Mouse (Mus musculus) myocyte (in vitro differentiated cells): Measurements from ENCODE around the gene Kcnq5. TPM values are rescaled to one million over a fixed set of nuclear protein-coding genes. Genes with fewer than 3 reads are reported as not detected.

Experiments
- H3K27me3 ChIP-seq: one replicate; pipeline ENCODE4 v1.6.1; 2011; ENCODE audit not compliant: control insufficient read depth, insufficient read depth, insufficient read length
- H3K36me3 ChIP-seq: one replicate; pipeline ENCODE4 v1.6.1; 2011; ENCODE audit not compliant: control insufficient read depth, insufficient read depth
- H3K4me2 ChIP-seq: one replicate; pipeline ENCODE4 v1.6.1; 2011; ENCODE audit warnings: low read depth, control low read depth
- H3K4me3 ChIP-seq: one replicate; pipeline ENCODE4 v1.5.1; 2011; ENCODE audit warnings: mild to moderate bottlenecking, control low read depth, moderate library complexity
- H3K79me2 ChIP-seq: one replicate; pipeline ENCODE4 v1.6.1; 2011; ENCODE audit not compliant: control insufficient read depth, insufficient read depth
- H3ac ChIP-seq: one replicate; pipeline ENCODE4 v1.6.1; 2011; ENCODE audit not compliant: control insufficient read depth, insufficient read length
- CEBPB ChIP-seq: IDR thresholded peaks from 2 replicates; pipeline ENCODE4 v1.6.1; 2011; ENCODE audit warnings: mild to moderate bottlenecking, moderate library complexity; ENCODE audit not compliant: poor library complexity, insufficient read depth, severe bottlenecking
- E2F4 ChIP-seq: IDR thresholded peaks from one replicate; pipeline ENCODE4 v1.6.1; 2011; ENCODE audit warnings: mild to moderate bottlenecking, control low read depth, moderate library complexity; ENCODE audit not compliant: insufficient read depth
- MAX ChIP-seq: IDR thresholded peaks from one replicate; pipeline ENCODE4 v1.6.1; 2011; ENCODE audit warnings: low read depth, mild to moderate bottlenecking, control low read depth
- MYOD1 ChIP-seq, 3 experiments: IDR thresholded peaks; one replicate each; pipeline ENCODE4 v1.6.1; 2011; ENCODE audit warnings: control low read depth in 2 of 3, low read depth in 2 of 3, mild to moderate bottlenecking in 2 of 3, moderate library complexity in 1 of 3; ENCODE audit not compliant: insufficient read length in 2 of 3, control insufficient read depth in 1 of 3
- MYOG ChIP-seq, 3 experiments: IDR thresholded peaks; one replicate each; pipeline ENCODE4 v1.6.1; 2011; ENCODE audit warnings: control low read depth in 2 of 3, low read depth in 2 of 3, mild to moderate bottlenecking in 2 of 3; ENCODE audit not compliant: insufficient read length in 2 of 3, control insufficient read depth in 1 of 3, insufficient read depth in 1 of 3
- POLR2A ChIP-seq: IDR thresholded peaks from one replicate; pipeline ENCODE4 v1.6.1; 2011; ENCODE audit warnings: low read depth, mild to moderate bottlenecking, control low read depth, moderate library complexity; ENCODE audit not compliant: insufficient read length
- POLR2AphosphoS2 ChIP-seq: IDR thresholded peaks from one replicate; pipeline ENCODE4 v1.6.1; 2011; ENCODE audit warnings: low read depth, control low read depth; ENCODE audit not compliant: insufficient read length
- REST ChIP-seq: IDR thresholded peaks from one replicate; pipeline ENCODE4 v1.6.1; 2011; ENCODE audit warnings: mild to moderate bottlenecking, control low read depth, moderate library complexity; ENCODE audit not compliant: insufficient read depth, insufficient read length
- SRF ChIP-seq: IDR thresholded peaks from one replicate; pipeline ENCODE4 v1.6.1; 2011; ENCODE audit warnings: low read depth; ENCODE audit not compliant: control insufficient read depth, insufficient read length
- TCF12 ChIP-seq: IDR thresholded peaks from one replicate; pipeline ENCODE4 v1.6.1; 2011; ENCODE audit warnings: mild to moderate bottlenecking, control low read depth; ENCODE audit not compliant: poor library complexity, insufficient read depth, severe bottlenecking
- TCF3 ChIP-seq: IDR thresholded peaks from one replicate; pipeline ENCODE4 v1.6.1; 2011; ENCODE audit warnings: low read depth, control low read depth; ENCODE audit not compliant: insufficient read length
- USF1 ChIP-seq: IDR thresholded peaks from one replicate; pipeline ENCODE4 v1.6.1; 2011; ENCODE audit warnings: low read depth, mild to moderate bottlenecking, control low read depth, moderate library complexity
- polyA plus RNA-seq: library from polyadenylated mRNA; unstranded; fragments of >200 nt; fragmentation: generic; extraction: Trizol; gene quantifications from one replicate; pipeline ENCODE4 v1.2.1, GENCODE M21; 2012; ENCODE audit warnings: missing spikeins

Kcnq5 gene
- polyA plus RNA-seq, 1 experiment, result not detected

GRCm38 (mm10) chr1:21460941-21461689, 500.6 kb downstream of the Kcnq5 start:
- Histone ChIP-seq H3K79me2 (no peaks in the 10 kb centered on the region), H3K4me2 (no peak overlapping the region), H3K4me3 (no peak overlapping the region), H3ac (no peak overlapping the region), H3K36me3 (no peaks in the 10 kb centered on the region), H3K27me3 (no peaks in the 10 kb centered on the region)
- TF ChIP-seq REST (no peak), USF1 (no peak), CEBPB (no peak), MAX (no peak), TCF3 (no peak), TCF12 (no peak), SRF (no peak), E2F4 (no peak), MYOD1 (IDR thresholded peaks at IDR 0.05; ENCODE audit: control insufficient read depth in 1 of 3, insufficient read length in 2 of 3, low read depth in 2 of 3) (no peak)

- Histone ChIP-seq H3ac (no peak overlapping the region), H3K36me3 (no peaks in the 10 kb centered on the region), H3K27me3 (no peaks in the 10 kb centered on the region), H3K79me2 (no peaks in the 10 kb centered on the region), H3K4me2 (no peak overlapping the region), H3K4me3 (no peak overlapping the region)
- no peak for TF ChIP-seq CEBPB
- no peak for TF ChIP-seq USF1
- no peak for TF ChIP-seq POLR2AphosphoS2
- TF ChIP-seq MYOG (IDR thresholded peaks at IDR 0.05; ENCODE audit: control insufficient read depth in 1 of 3, insufficient read depth in 1 of 3, insufficient read length in 2 of 3, low read depth in 2 of 3), result no peak
- TF ChIP-seq E2F4, result no peak
- TF ChIP-seq MYOD1 (IDR thresholded peaks at IDR 0.05; ENCODE audit: control insufficient read depth in 1 of 3, insufficient read length in 2 of 3, low read depth in 2 of 3), result no peak
- no peak for TF ChIP-seq TCF3
- TF ChIP-seq REST, result no peak
- TF ChIP-seq TCF12, result no peak
- no peak for TF ChIP-seq MAX
- no peak for TF ChIP-seq POLR2A
- TF ChIP-seq SRF, result no peak
Measured at GRCm38 (mm10) chr1:21458581-21458980, 503.2 kb downstream of the Kcnq5 start.

- no peaks in the 10 kb centered on the region for H3K36me3 ChIP-seq
- H3K4me3 ChIP-seq, result no peak overlapping the region
- no peak overlapping the region for H3K4me2 ChIP-seq
- no peaks in the 10 kb centered on the region for H3K79me2 ChIP-seq
- no peaks in the 10 kb centered on the region for H3K27me3 ChIP-seq
- no peak overlapping the region for H3ac ChIP-seq
- TF ChIP-seq E2F4 (no peak), POLR2AphosphoS2 (no peak), TCF12 (no peak), POLR2A (no peak), TCF3 (no peak), MYOG (IDR thresholded peaks at IDR 0.05; ENCODE audit: control insufficient read depth in 1 of 3, insufficient read depth in 1 of 3, insufficient read length in 2 of 3, low read depth in 2 of 3) (no peak), MAX (no peak), MYOD1 (IDR thresholded peaks at IDR 0.05; ENCODE audit: control insufficient read depth in 1 of 3, insufficient read length in 2 of 3, low read depth in 2 of 3) (no peak), CEBPB (no peak), REST (no peak), USF1 (no peak), SRF (no peak)
Measured at GRCm38 (mm10) chr1:21455971-21456370, 505.8 kb downstream of the Kcnq5 start.

GRCm38 (mm10) chr1:21448227-21448626, 513.5 kb downstream of the Kcnq5 start:
- Histone ChIP-seq H3K27me3 (no peaks in the 10 kb centered on the region), H3K79me2 (no peaks in the 10 kb centered on the region), H3K4me3 (no peak overlapping the region), H3K4me2 (no peak overlapping the region), H3K36me3 (no peaks in the 10 kb centered on the region), H3ac (no peak overlapping the region)
- TF ChIP-seq POLR2A, result no peak
- no peak for TF ChIP-seq E2F4
- no peak for TF ChIP-seq SRF
- no peak for TF ChIP-seq USF1
- no peak for TF ChIP-seq POLR2AphosphoS2
- no peak for TF ChIP-seq REST
- no peak for TF ChIP-seq MYOG (IDR thresholded peaks at IDR 0.05; ENCODE audit: control insufficient read depth in 1 of 3, insufficient read depth in 1 of 3, insufficient read length in 2 of 3, low read depth in 2 of 3)
- no peak for TF ChIP-seq MYOD1 (IDR thresholded peaks at IDR 0.05; ENCODE audit: control insufficient read depth in 1 of 3, insufficient read length in 2 of 3, low read depth in 2 of 3)
- no peak for TF ChIP-seq MAX
- TF ChIP-seq TCF3, result no peak
- no peak for TF ChIP-seq TCF12
- no peak for TF ChIP-seq CEBPB
